Mouse (Mus musculus) neutrophil, adult 5-6 weeks (primary cell): ENCODE results near the gene Ntng1. TPM values are rescaled to one million over a fixed set of nuclear protein-coding genes. Genes with fewer than 3 reads are reported as not detected.

ENCODE experiments used
- ATAC-seq: fragments of 151-379, 151-347 bp; 2 replicates; pipeline ENCODE4 v1.8.0; 2017; ENCODE audit warnings: mild to moderate bottlenecking, moderate TSS enrichment; ENCODE audit not compliant: insufficient number of reproducible peaks, poor library complexity, low FRiP score, severe bottlenecking; ENCODE audit errors: extremely low read depth
- total RNA-seq: library from RNA; stranded (forward); fragments of 200-1000 nt; gene quantifications from 2 replicates; pipeline ENCODE4 v1.2.3, GENCODE M21; 2017

The Ntng1 gene
- total RNA-seq, 1 experiment from 2014 or later = not detected

- no peak for ATAC-seq
Observed at GRCm38 (mm10) chr3:110064709-110065256, 79.0 kb downstream of the Ntng1 start.

DNA sequence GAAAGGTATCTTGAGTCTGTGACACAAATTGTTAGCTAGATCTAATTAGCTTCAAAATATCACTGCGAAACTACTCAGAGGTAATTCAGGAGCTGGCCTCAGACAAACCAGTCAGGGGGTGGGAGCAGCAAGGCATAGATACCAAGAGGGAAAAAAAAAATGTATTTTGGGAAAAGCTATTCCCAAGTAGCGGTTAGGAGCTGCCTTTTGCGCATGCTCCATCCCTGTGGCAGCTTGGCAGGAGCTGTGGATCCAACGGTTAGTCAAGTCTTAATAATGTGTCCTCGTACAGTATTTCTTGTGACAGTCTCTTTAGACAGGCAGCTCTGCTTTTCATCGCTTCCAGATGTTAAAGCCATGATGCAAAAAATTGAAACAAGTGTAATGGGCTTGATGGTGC, 87.9 kb downstream of the Ntng1 start:
- no peak for ATAC-seq

- ATAC-seq = no peak
Observed at GRCm38 (mm10) chr3:110055433-110055832, 88.4 kb downstream of the Ntng1 start.

DNA sequence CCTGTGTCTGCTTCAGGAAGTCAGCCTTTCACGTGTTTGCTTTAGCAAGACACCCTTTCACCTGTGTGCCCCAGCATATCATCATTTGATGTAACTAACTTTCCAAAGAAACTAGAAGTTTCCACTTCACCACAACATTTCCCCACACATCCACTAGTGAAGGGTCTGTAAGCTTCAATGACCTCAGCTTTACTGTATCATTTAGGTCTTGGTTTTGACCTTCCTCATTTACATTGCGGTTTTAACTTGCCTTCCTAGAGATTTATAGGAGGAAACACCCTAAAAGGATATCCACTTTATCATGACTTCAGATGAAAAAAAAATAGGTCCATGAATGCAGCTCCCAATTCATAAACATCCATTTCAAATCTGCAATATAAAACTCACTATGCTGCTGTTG, 89.7 kb downstream of the Ntng1 start:
- ATAC-seq = no peak

DNA sequence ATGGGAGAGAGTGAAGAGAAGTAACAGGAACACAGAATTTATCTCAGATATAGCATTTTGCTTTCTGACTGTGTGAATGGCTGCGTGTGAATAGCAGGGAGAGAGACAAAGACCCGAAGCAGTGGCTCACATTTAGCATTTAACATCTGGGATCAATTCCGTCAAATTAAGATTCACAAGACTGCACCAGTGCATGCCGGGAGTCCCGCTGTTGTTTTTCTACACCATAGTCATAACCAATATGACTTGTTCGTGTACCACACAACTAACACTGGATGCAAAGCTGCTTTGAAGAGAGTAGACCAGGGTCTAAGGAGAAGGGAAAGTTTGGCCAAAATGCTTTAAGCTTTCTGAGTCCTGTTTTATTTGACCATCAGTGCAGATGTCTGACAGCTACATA, 95.7 kb downstream of the Ntng1 start:
- ATAC-seq = no peak

GRCm38 (mm10) chr3:110046750-110047149, 97.1 kb downstream of the Ntng1 start:
- ATAC-seq = no peak

GRCm38 (mm10) chr3:110044209-110044608, 99.6 kb downstream of the Ntng1 start:
- no peak for ATAC-seq

- no peak for ATAC-seq
Observed at GRCm38 (mm10) chr3:110043641-110044187, 100.1 kb downstream of the Ntng1 start.

GRCm38 (mm10) chr3:110022783-110023599, 120.8 kb downstream of the Ntng1 start:
- no peak for ATAC-seq

DNA sequence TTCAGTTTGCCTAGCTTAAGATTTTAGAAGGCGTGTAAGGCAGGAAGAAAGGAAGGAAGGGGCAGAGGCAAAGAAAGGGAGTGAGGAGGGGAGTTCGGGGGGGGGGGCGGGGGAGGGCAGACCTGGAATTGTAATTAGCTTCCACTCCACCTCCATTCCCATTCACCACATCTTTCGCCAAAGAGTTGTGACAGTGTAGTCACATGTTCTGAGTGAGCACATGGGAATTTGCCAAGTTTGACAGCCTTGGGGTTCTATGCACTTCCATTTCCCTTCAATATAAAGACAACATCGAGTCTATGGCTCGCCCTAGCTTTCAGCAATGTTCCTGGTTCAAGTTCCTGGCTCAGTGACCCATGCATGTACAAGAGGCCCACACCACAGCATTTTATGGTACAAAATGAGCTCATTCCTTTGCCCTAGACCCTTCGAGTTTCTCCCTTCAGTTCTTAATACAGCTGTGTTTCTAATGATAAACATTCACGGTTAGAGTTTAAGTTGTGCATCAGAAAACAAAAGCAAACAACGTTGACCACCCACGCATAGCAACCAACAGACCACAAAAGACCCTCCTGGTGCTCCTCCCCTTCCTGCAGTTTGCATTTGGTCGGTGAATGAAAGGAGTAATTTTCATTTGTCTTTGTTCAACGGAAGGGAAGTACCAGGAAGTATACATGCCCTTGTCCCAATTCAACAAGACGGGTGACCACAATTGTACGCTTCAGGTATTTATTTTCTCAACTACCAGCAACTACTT, 132.8 kb downstream of the Ntng1 start:
- no peak for ATAC-seq

- no peak for ATAC-seq
Observed at GRCm38 (mm10) chr3:110010441-110010840, 133.4 kb downstream of the Ntng1 start.

DNA sequence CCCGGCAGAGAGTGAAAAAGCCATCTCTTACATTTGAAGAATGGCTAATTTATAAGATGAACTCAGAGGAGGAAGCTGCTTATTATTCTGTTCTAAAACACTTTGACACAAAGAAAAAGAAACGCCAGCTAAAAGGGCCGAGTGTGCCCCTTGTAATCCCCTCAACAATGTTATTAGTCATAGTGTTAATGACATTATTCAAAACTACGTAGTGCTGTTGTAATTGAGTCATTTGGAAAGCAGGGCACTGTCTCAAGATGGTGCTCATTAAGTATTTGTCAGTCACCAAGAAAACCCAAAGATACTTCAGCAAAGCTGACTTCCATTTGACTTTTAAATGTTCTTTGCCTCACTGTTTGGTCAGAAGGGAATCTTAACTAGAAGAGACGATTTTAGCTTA, 143.5 kb downstream of the Ntng1 start:
- no peak for ATAC-seq

DNA sequence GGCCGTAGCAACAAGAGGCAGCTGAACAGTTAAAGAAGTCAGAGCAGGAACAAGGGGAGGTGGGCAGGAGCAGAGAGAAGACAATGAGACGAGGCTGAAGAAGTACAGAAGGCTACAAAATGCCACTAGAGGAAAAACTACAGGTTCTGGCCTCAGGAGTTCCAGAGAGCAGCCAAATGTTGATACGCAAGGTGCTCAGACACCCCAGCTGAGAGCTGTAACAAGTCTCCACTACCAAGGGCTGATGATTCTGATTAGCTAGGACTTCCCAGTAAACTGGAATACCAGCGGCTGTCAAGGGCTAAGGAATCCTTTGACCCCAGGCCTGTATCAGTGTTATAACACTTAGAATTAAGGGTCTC, 148.2 kb downstream of the Ntng1 start:
- ATAC-seq = no peak

- no peak for ATAC-seq
Observed at GRCm38 (mm10) chr3:109994978-109995662, 148.7 kb downstream of the Ntng1 start.

GRCm38 (mm10) chr3:109984086-109984485, 159.7 kb downstream of the Ntng1 start:
- no peak for ATAC-seq

- no peak for ATAC-seq
Observed at GRCm38 (mm10) chr3:109977614-109978013, 166.2 kb downstream of the Ntng1 start.

GRCm38 (mm10) chr3:109975106-109975505, 168.7 kb downstream of the Ntng1 start:
- no peak for ATAC-seq

DNA sequence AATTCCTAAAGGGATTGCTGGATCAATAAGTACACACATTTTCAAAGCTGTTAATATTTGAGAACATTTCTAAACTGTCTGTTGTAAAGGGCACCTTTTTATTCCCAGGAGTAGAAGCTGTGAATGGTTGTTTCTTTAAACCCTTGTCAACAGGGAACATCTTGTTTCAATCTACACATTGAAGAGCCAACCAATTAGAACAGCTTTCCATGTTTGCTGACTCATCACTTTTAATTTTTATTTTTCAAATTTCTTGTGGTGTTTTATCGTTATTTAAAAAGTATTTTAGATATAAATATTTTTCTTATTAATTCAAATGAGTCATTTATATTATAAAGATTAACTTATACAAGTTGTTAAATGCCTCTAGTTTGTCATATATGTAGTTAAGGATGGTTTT, 172.3 kb downstream of the Ntng1 start:
- ATAC-seq = no peak

DNA sequence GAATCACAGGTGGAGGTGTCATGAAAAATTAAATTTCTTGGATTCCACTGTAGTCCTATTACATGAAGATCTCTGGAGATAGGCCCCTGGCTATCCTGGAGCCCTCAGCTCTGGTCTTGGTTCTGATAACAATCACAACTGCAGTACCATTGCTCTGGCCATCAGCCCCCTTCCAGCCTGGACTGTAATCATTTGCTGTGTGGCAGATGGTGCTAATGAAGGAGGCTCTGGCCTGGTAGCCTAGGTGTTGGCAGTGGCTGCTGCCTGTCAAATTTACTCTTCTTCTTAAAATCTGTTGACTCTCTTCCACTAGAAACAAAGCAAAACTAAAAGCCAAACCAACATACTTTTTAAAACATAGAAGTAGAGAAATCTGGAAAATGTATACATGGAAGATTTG, 173.6 kb downstream of the Ntng1 start:
- ATAC-seq = no peak
